8 mouse cellular contexts compared by ENCODE assay signal in the genomic region with DNA sequence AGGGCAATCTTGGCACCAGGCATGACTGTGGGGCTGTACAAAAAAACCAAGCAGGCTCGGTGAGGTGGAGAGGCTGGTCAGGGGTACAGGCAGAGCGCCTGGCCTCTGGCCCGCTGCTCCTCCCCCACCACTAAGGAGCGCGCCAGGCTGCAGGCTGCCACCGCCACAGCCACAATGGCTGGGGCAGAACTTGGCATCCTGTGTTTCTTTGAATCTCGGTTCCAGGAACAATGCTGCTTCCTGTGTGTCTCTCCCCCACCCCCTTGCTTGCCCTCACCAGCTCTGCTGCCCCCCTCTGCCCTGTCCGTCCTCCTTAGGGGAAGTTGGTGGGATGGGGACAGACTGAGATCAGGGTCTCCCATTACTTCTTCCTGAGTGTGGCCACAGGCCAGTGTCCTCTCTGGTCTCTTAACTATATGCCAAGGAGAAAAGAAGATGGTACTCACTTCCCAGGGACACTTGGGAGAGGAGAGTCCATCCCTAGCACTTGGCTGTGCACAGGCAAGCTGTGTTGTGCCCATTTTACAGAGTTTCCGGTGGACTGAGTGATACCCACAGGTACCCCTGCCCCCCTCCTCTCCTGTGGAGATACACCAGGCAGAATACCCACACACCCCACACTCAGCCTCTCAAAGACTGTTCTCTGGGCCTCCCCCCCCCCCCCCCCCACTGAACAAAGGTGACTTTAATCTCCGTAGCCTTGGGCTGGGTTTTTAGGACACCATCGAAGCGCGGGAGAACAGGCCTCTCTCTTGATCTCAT. TPM values are rescaled to one million over a fixed set of nuclear protein-coding genes. Genes with fewer than 3 reads are reported as not detected.
DNase-seq lines count a peak whose midpoint lies in the region; ATAC-seq lines count a peak whose summit lies in the region.

No protein-coding gene starts in this region.

- peak; percentile 80 to 86 for DNase-seq in right cerebral cortex, postnatal 10 days (ENCODE audit: low spot score in 2 of 2)
- DNase-seq in right cerebral cortex, adult 2 months (ENCODE audit: low spot score in 2 of 2), result no peak
- DNase-seq in layer of hippocampus, postnatal 36 days, result peak; percentile 57 to 60
- DNase-seq in thymus, postnatal 14 days, result peak; percentile 64
- no peak for DNase-seq in cerebellum, postnatal 36 days

- H3K4me2 ChIP-seq in heart, embryonic 16.5 days (ENCODE audit: low read depth, low read length), result peak overlapping the region; percentile 90

- peak; percentile 21 for ATAC-seq in common myeloid progenitor, adult 5-6 weeks (replicated peaks; ENCODE audit: low read depth, poor library complexity, severe bottlenecking)
- no peak for ATAC-seq in heart, embryonic 16.5 days (replicated peaks; ENCODE audit: extremely low read depth, insufficient read depth, low FRiP score)

- peak overlapping the region; percentile 70 for H3K4me3 ChIP-seq in heart, embryonic 16.5 days (ENCODE audit: low read length)
- H3K4me3 ChIP-seq in megakaryocyte, embryonic 14.5 days (replicated peaks), result peak overlapping the region; percentile 94

- H3K27ac ChIP-seq in heart, embryonic 16.5 days (ENCODE audit: low read length), result peak overlapping the region; percentile 71

- peak overlapping the region; percentile 79; the same call in 1 of the 2 replicates for H3K9ac ChIP-seq in heart, embryonic 16.5 days (ENCODE audit: low read length)

- H3K4me1 ChIP-seq in heart, embryonic 16.5 days (ENCODE audit: control insufficient read depth, insufficient read depth, low read length), result peaks cover 52% of the 10 kb centered on the region
- peaks cover 85% of the 10 kb centered on the region for H3K4me1 ChIP-seq in megakaryocyte, embryonic 14.5 days

- peaks cover 48% of the 10 kb centered on the region for H3K27me3 ChIP-seq in heart, embryonic 16.5 days (ENCODE audit: control insufficient read depth, insufficient read depth, low read length)
- peaks cover 30% of the 10 kb centered on the region for H3K27me3 ChIP-seq in megakaryocyte, embryonic 14.5 days (replicated peaks)

- H3K9me3 ChIP-seq in heart, embryonic 16.5 days (replicated peaks; ENCODE audit: control insufficient read depth, low read length), result no peaks in the 10 kb centered on the region
- H3K9me3 ChIP-seq in megakaryocyte, embryonic 14.5 days, result no peaks in the 10 kb centered on the region

- 17% methylated on average over 13 of the region's 13 CpGs for WGBS in heart, embryonic 16.5 days

- H3K36me3 ChIP-seq in heart, embryonic 16.5 days (ENCODE audit: control insufficient read depth, insufficient read depth), result no peaks in the 10 kb centered on the region
- H3K36me3 ChIP-seq in megakaryocyte, embryonic 14.5 days (replicated peaks; ENCODE audit: low read length), result peaks cover 41% of the 10 kb centered on the region

RNA-seq across cellular contexts. Expression of a gene that starts 2.6 kb away (rescaled TPM):
- total RNA-seq in common myeloid progenitor, adult 5-6 weeks (2017), result 23.8 and 41.0 TPM in 2 replicates
- polyA plus RNA-seq in heart, embryonic 16.5 days (2015; fragmentation: Nextera tagmentation; extraction: Ambion mirVana), result 6.2 and 7.7 TPM in 2 replicates
- 10 to 100 TPM; 20.3 to 30.8 TPM for total RNA-seq in layer of hippocampus, postnatal 36 days (2021)
- 7.3 and 31.9 TPM in 2 replicates for polyA plus RNA-seq in megakaryocyte, embryonic 14.5 days (2012; ENCODE audit: insufficient read depth, low replicate concordance)

RNA-seq across cellular contexts. Expression of a gene that starts 39.1 kb away (rescaled TPM):
- 14.4 and 20.2 TPM in 2 replicates for total RNA-seq in common myeloid progenitor, adult 5-6 weeks (2017)
- 16.3 and 17.9 TPM in 2 replicates for polyA plus RNA-seq in heart, embryonic 16.5 days (2015; fragmentation: Nextera tagmentation; extraction: Ambion mirVana)
- total RNA-seq in layer of hippocampus, postnatal 36 days (2021), result 100 to 1,000 TPM; 191 to 221 TPM
- polyA plus RNA-seq in megakaryocyte, embryonic 14.5 days (2012; ENCODE audit: insufficient read depth, low replicate concordance), result 302 and 455 TPM in 2 replicates

RNA-seq across cellular contexts. Expression of a gene that starts 44.8 kb away (rescaled TPM):
- not detected in 2 replicates for total RNA-seq in common myeloid progenitor, adult 5-6 weeks (2017)
- polyA plus RNA-seq in heart, embryonic 16.5 days (2015; fragmentation: Nextera tagmentation; extraction: Ambion mirVana), result 0.79 and 0.98 TPM in 2 replicates
- under 1 TPM in 1 of 2 experiments, not detected in 1; 0.62 TPM for total RNA-seq in layer of hippocampus, postnatal 36 days (2021)
- polyA plus RNA-seq in megakaryocyte, embryonic 14.5 days (2012; ENCODE audit: insufficient read depth, low replicate concordance), result 0.77 TPM in 1 of 2 replicates, not detected in the other

Comparison
In these comparisons a context has a peak if more than half of its experiments do, and no peak if none do; other contexts are left out.
1. DNase-seq: peak in right cerebral cortex, postnatal 10 days (2 of 2), layer of hippocampus, postnatal 36 days (2 of 2) and thymus, postnatal 14 days (single experiment); none in right cerebral cortex, adult 2 months (0 of 2) and cerebellum, postnatal 36 days (0 of 2).